Mouse (Mus musculus): ENCODE measurements at regions not wholly inside any gene's neighbourhood (a gene's known extent, or its start where the extent isn't known, plus 50 kb on each side); places are given as distances from the start of the nearest gene placed in this dataset.

- 65% methylated on average over 2 of the region's 2 CpGs for WGBS
- H3K4me3 ChIP-seq (replicated peaks; ENCODE audit: extremely low read depth, low read depth, low read length): no peak overlapping the region
- no peak for TF ChIP-seq CTCF (IDR thresholded peaks at IDR 0.05; ENCODE audit: insufficient read depth, low read length)
- no peak for TF ChIP-seq POLR2A (IDR thresholded peaks at IDR 0.05; ENCODE audit: borderline replicate concordance, extremely low read depth, low read depth, low read length)
- no peak for DNase-seq
- H3K4me1 ChIP-seq (ENCODE audit: control insufficient read depth, insufficient read depth, low read length): 0 out of 2 replicates have a peak, but pooled peaks cover 2% of the 10 kb centered on the region
These were observed 93.3 kb downstream of the Edn1 start for GRCm38 (mm10) chr13:42394572-42394971.

DNA sequence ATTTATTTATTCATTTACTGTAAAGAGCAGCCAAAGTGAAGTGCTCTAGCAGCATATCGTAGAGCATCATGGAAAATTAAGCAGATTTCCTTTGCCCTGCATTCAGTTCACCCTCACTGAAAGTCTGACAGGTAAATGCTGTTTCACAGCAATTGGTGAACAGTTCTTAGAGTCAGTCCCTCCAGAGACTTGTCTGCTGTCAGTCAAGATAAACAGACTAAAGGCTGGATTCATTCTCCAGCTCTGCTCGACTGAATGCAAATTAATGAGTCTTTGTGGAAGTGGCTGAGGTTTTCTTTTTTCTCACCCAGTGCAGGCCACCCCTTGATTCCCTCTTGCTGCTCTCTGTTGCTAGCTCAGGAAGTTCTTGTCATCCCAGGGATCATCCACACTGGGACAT is 100.2 kb downstream of the Edn1 start:
- H3K4me1 ChIP-seq (ENCODE audit: control insufficient read depth, insufficient read depth, low read length): no peaks in the 10 kb centered on the region; the same call in 1 of the 2 replicates
- no peak for TF ChIP-seq POLR2A (IDR thresholded peaks at IDR 0.05; ENCODE audit: borderline replicate concordance, extremely low read depth, low read depth, low read length)
- no peak for TF ChIP-seq CTCF (IDR thresholded peaks at IDR 0.05; ENCODE audit: insufficient read depth, low read length)
- no peak for DNase-seq
- H3K4me3 ChIP-seq (replicated peaks; ENCODE audit: extremely low read depth, low read depth, low read length): no peak overlapping the region
- 47% methylated on average over 2 of the region's 2 CpGs for WGBS

DNA sequence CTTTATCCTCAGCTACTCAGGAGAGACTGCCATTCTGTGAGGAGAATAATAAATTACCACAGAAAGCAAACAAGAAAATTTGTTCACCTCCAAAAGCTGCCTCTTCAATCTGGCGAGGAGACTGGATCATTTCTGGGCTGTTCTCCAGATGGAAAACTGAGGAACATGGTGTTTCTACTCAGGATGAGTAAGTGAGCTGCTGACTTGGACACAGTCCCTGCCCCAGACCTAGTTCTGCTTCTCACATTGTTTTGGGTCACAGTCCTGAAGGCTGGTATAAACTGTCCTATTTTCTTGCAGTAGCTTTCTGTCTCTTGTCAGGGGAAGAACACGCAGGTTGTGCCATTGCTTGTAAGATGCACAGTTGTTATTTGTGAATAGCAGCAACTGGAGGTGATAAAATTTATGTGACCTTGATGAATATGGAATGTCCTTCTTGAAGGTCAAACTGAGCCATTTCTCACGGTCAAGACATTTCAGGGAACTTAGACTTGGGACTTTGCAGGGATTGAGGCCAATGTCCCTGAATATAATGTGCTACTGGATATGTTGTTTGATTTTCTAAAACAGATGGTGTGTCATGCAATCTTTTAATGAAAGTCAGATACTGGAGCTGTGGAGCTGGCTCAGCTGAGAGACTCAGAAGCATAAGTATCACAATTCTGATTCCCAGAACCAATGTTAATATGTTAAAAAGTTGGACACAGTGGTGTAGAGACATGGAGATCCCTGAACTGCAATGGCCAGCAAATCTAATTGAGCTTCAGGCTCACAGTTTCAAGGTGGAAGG is 102.2 kb downstream of the Edn1 start:
- 67% methylated on average over 3 of the region's 3 CpGs for WGBS
- Histone ChIP-seq H3K4me1 (ENCODE audit: control insufficient read depth, insufficient read depth, low read length) (no peaks in the 10 kb centered on the region; the same call in 1 of the 2 replicates), H3K4me3 (replicated peaks; ENCODE audit: extremely low read depth, low read depth, low read length) (no peak overlapping the region)
- no peak for DNase-seq
- TF ChIP-seq CTCF (IDR thresholded peaks at IDR 0.05; ENCODE audit: insufficient read depth, low read length) (no peak), POLR2A (IDR thresholded peaks at IDR 0.05; ENCODE audit: borderline replicate concordance, extremely low read depth, low read depth, low read length) (no peak)

- Histone ChIP-seq H3K4me1 (ENCODE audit: control insufficient read depth, insufficient read depth, low read length) (peaks cover 3% of the 10 kb centered on the region; the same call in 1 of the 2 replicates), H3K4me3 (replicated peaks; ENCODE audit: extremely low read depth, low read depth, low read length) (no peak overlapping the region)
- TF ChIP-seq POLR2A (IDR thresholded peaks at IDR 0.05; ENCODE audit: borderline replicate concordance, extremely low read depth, low read depth, low read length) (no peak), CTCF (IDR thresholded peaks at IDR 0.05; ENCODE audit: insufficient read depth, low read length) (no peak)
- WGBS: 88% methylated on average over 1 of the region's 1 CpGs
- no peak for DNase-seq
These were observed 111.5 kb downstream of the Edn1 start for GRCm38 (mm10) chr13:42412652-42413282.

DNA sequence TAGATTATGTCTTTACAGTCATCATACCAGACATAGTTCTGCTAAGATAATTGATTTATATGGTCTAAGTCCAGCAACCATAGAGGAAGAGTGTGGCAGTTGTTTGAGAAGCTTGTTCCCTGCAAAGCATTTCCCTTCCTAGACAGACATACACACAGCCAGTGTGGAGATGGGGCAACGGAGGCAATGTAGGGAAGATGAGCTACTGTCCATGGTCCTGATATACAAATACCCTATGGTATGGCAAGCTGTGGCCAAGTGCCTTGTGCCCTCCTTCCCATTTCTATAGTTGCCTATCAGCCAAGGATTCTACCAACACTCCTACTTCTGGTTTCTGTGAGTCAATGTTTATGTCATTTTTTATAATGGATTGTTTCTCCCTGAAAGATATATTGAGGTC is 145.6 kb downstream of the Edn1 start:
- H3K4me1 ChIP-seq (ENCODE audit: control insufficient read depth, insufficient read depth, low read length): no peaks in the 10 kb centered on the region
- no peak for DNase-seq
- TF ChIP-seq POLR2A (IDR thresholded peaks at IDR 0.05; ENCODE audit: borderline replicate concordance, extremely low read depth, low read depth, low read length) (no peak), CTCF (IDR thresholded peaks at IDR 0.05; ENCODE audit: insufficient read depth, low read length) (no peak)
- H3K4me3 ChIP-seq (replicated peaks; ENCODE audit: extremely low read depth, low read depth, low read length): no peak overlapping the region
- 32% methylated on average over 1 of the region's 1 CpGs for WGBS

DNA sequence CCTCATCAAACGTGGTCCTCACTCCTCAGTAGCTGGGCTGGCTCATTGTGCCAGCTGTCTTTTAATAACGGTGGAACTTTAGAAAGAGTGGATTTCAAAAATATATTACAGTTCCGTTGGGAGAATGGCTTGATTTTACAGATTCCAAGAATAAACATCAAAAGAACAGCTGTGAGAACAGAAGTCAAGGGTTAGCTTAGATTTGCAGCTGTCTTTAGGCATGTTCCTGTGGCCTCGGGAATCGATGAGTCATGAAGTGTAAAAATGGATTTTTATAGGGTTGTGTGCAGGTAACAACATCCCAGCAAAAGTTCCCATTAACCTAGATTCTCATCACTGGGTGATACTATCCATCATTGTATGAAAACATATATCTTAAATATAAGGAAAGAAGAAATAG is 152.4 kb downstream of the Edn1 start:
- H3K4me3 ChIP-seq (replicated peaks; ENCODE audit: extremely low read depth, low read depth, low read length): no peak overlapping the region
- no peak for TF ChIP-seq CTCF (IDR thresholded peaks at IDR 0.05; ENCODE audit: insufficient read depth, low read length)
- no peak for TF ChIP-seq POLR2A (IDR thresholded peaks at IDR 0.05; ENCODE audit: borderline replicate concordance, extremely low read depth, low read depth, low read length)
- no peak for DNase-seq
- no peaks in the 10 kb centered on the region for H3K4me1 ChIP-seq (ENCODE audit: control insufficient read depth, insufficient read depth, low read length)
- 70% methylated on average over 5 of the region's 5 CpGs for WGBS

DNA sequence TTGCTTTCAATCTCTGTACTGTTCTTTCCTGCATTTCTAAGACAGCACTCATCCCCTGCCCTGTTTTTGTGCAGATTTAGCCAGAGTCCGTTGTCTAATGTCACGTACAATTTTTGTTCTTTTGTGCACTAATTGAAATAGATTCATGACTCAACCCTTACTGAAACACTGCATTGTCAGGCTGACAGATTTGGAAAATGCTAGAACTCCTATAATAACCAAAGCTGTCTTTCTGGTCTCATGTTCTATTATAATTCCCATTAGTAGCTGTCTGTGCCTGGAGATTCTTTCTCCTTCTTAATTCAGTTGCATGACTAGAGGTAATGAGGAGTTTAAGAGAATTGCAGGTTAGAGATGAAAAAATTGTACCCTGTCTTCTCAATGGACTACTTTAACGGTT is 158.6 kb downstream of the Edn1 start:
- 83% methylated on average over 3 of the region's 3 CpGs for WGBS
- no peak overlapping the region for H3K4me3 ChIP-seq (replicated peaks; ENCODE audit: extremely low read depth, low read depth, low read length)
- H3K4me1 ChIP-seq (ENCODE audit: control insufficient read depth, insufficient read depth, low read length): no peaks in the 10 kb centered on the region
- DNase-seq: no peak
- TF ChIP-seq POLR2A (IDR thresholded peaks at IDR 0.05; ENCODE audit: borderline replicate concordance, extremely low read depth, low read depth, low read length): no peak
- TF ChIP-seq CTCF (IDR thresholded peaks at IDR 0.05; ENCODE audit: insufficient read depth, low read length): no peak

GRCm38 (mm10) chr13:42478825-42479224 is 177.5 kb downstream of the Edn1 start:
- WGBS: 79% methylated on average over 3 of the region's 3 CpGs
- Histone ChIP-seq H3K4me1 (ENCODE audit: control insufficient read depth, insufficient read depth, low read length) (no peaks in the 10 kb centered on the region), H3K4me3 (replicated peaks; ENCODE audit: extremely low read depth, low read depth, low read length) (no peak overlapping the region)
- no peak for TF ChIP-seq POLR2A (IDR thresholded peaks at IDR 0.05; ENCODE audit: borderline replicate concordance, extremely low read depth, low read depth, low read length)
- DNase-seq: no peak

GRCm38 (mm10) chr13:42490956-42491680 is 189.3 kb upstream of the Phactr1 start:
- DNase-seq: no peak
- 50% methylated on average over 4 of the region's 4 CpGs for WGBS

More at GRCm38 (mm10) chr13:42490956-42491680, 189.3 kb upstream of the Phactr1 start:
- no peak overlapping the region for H3K4me3 ChIP-seq (replicated peaks; ENCODE audit: extremely low read depth, low read depth, low read length)
- TF ChIP-seq POLR2A (IDR thresholded peaks at IDR 0.05; ENCODE audit: borderline replicate concordance, extremely low read depth, low read depth, low read length) (no peak), CTCF (IDR thresholded peaks at IDR 0.05; ENCODE audit: insufficient read depth, low read length) (no peak)
- peaks cover 8% of the 10 kb centered on the region for H3K4me1 ChIP-seq (ENCODE audit: control insufficient read depth, insufficient read depth, low read length)

Data from lung, adult 2 months (tissue).